Mouse (Mus musculus): ENCODE measurements at regions not wholly inside any gene's neighbourhood (a gene's known extent, or its start where the extent isn't known, plus 50 kb on each side); places are given as distances from the start of the nearest gene placed in this dataset.

GRCm38 (mm10) chr8:46409296-46409695 lies 61.5 kb upstream of the Acsl1 start:
- no peak for TF ChIP-seq EP300 (IDR thresholded peaks at IDR 0.05; ENCODE audit: low read depth)
- TF ChIP-seq CTCF (IDR thresholded peaks at IDR 0.05; ENCODE audit: low read depth), result no peak

All from liver, embryonic 14.5 days (tissue).